Mouse (Mus musculus): ENCODE measurements around the gene Mt3.

DNA sequence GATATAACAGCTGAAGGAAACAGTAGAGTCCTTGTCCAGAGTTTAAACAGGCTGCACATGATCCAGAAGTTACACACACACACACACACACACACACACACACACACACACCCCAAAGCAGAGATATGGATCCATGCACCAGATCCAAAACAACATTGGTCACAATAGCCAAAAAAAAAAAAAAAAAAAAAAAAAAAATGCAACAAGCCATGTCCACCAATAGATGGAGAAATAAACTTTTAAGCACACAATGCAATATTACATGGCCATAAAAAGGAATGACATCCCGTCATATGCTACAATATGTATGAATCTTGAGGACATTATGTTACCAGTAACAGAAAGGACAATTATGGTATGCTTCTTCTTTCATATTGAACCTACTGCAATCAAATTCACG, 38.4 kb upstream of the Mt3 start:
- TF ChIP-seq CTCF (IDR thresholded peaks at IDR 0.05; ENCODE audit: low read depth, low read length): no peak
- no peak for TF ChIP-seq POLR2A (IDR thresholded peaks at IDR 0.05; ENCODE audit: borderline replicate concordance, low read depth, low read length)

Measured in bone marrow macrophage, adult 2 months (primary cell).